Mouse (Mus musculus) hematopoietic stem cell, adult 5-6 weeks (primary cell): ENCODE measurements at regions not wholly inside any gene's neighbourhood (a gene's known extent, or its start where the extent isn't known, plus 50 kb on each side); places are given as distances from the start of the nearest gene placed in this dataset.
"Not testable (repeated sequence)": the region's sequence is repeated elsewhere in the genome, so short reads cannot be mapped to it uniquely, and the experiment has no call there.

Experiments
- ATAC-seq, 2 experiments: fragments of 125-278 bp in 1 of 2; replicated peaks in 1 of 2; 2 replicates each; pipeline ENCODE4 v1.8.0; 2016 to 2017; ENCODE audit warnings: inconsistent platforms in 2 of 2, mild to moderate bottlenecking in 2 of 2, moderate number of reproducible peaks in 2 of 2, low read depth in 1 of 2, moderate TSS enrichment in 1 of 2; ENCODE audit not compliant: low FRiP score in 2 of 2, poor library complexity in 2 of 2, severe bottlenecking in 2 of 2, insufficient read depth in 1 of 2, low TSS enrichment in 1 of 2

DNA sequence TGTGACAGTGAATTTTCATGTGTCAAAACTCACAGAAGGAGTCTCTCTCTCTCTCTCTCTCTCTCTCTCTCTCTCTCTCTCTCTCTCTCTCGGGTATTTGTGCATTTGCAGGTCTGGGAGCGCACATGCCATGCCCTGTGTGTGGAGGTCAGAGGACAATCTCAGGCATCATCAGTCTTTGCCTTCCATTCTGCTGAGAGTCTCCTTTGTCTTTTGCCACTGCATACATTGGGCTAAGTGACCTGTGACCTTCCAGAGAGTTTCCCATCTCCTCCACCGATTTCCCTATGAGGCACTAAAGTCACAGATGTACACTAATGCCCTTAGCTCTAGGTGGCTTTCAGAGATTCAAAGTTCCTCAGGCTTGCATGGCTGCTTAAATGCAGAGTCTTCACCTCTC lies 391.7 kb downstream of the Tcerg1l start:
- no peak for ATAC-seq

DNA sequence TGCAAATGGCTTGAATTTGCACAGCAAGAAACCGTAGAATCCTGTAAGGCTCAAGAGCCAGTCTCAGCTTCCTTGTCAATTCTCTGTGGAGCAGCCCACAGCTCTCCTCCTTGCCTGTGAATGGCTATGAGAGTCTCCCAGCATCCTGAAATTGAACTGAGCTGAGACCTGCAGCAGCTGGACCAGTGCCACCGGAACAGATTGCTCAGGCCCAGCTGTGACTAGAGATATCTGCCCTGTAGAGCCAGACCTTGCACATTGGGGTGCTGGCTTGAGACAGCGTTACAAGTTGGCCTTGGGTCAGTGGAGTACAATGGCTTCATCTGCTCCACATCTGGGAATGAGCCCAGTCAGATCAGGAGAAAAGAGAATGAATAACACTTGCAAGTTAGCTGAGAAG lies 390.6 kb downstream of the Tcerg1l start:
- ATAC-seq = no peak

- ATAC-seq = no peak
Measured at GRCm38 (mm10) chr7:138008601-138009000, 388.9 kb downstream of the Tcerg1l start.

DNA sequence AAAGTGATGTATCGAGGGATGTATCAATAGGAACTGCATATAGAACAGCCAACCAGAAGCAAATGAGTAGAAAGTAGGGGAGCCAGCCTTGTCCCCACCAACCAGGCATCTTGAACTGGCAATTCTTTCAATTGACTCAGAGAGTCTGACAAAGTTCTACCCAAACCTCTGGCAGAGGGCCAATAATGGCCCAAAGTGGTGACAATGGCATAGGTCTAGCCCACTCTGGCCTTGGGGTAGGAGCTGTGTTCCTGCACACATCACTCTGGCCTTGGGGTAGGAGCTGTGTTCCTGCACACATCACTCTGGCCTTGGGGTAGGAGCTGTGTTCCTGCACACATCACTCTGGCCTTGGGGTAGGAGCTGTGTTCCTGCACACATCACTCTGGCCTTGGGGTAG lies 373.5 kb downstream of the Tcerg1l start:
- not testable (repeated sequence) for ATAC-seq

- ATAC-seq = no peak
Measured at GRCm38 (mm10) chr7:138051696-138052095, 345.8 kb downstream of the Tcerg1l start.

DNA sequence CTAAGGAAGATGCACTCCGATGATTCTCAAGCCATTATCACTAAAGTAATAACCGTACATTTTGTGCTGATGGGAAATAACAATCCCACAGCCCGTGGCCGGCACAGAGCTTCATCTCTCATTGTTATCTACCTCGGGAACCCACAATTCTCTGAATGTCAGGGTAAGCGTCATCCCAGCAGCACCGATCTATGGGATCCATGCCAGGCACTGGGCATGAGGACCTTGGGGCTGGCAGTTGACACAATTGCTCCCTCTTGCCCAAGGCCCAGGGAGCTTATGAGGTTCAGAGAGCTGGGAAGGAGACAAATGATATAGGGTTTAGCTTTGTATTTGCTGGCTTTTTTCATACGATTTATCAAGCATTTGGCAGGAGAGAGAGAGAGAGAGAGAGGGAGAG lies 342.8 kb downstream of the Tcerg1l start:
- ATAC-seq = no peak

- no peak for ATAC-seq
Measured at GRCm38 (mm10) chr7:138061116-138061515, 336.4 kb downstream of the Tcerg1l start.

GRCm38 (mm10) chr7:138066921-138067320 lies 330.6 kb downstream of the Tcerg1l start:
- ATAC-seq = no peak

DNA sequence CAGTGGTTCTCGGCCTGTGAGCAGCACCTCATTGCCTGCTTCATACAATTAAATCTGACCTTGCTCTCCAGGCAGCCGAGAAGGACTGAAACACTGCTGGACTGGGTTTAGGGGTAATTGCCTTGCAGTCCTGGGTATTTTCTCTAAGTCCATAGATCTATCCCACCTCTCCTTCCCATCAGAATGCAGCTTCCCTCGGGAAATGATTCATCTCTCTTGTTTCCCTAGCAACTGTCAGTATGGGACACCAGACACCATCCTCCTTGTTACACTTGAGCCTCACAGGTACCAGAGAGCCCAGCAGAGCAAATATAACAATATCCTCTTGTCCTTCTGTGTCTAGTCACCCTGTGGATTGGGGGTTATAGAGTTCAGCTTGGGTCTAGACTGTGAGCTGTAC lies 322.3 kb downstream of the Tcerg1l start:
- no peak for ATAC-seq

DNA sequence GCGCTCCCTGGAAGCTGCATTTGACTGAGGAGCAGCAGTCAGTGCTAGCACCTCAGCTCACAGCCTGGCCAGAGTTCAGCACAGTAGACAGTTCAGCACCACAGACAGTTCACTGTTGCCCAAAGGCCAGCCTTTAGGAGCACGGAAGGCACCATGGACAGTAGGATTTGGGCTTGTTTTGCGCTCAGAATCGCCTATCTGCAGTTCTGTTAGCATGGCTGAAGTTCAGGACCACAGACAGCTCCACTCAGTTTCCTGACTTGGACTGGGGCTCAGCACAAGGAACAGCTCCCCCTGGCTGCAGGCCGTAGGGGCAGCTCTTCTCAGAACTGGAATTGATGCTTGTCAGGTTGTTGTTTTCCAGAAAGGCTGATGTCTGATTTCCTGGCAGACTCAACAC lies 313.6 kb downstream of the Tcerg1l start:
- ATAC-seq = peak; percentile 97 to 98

DNA sequence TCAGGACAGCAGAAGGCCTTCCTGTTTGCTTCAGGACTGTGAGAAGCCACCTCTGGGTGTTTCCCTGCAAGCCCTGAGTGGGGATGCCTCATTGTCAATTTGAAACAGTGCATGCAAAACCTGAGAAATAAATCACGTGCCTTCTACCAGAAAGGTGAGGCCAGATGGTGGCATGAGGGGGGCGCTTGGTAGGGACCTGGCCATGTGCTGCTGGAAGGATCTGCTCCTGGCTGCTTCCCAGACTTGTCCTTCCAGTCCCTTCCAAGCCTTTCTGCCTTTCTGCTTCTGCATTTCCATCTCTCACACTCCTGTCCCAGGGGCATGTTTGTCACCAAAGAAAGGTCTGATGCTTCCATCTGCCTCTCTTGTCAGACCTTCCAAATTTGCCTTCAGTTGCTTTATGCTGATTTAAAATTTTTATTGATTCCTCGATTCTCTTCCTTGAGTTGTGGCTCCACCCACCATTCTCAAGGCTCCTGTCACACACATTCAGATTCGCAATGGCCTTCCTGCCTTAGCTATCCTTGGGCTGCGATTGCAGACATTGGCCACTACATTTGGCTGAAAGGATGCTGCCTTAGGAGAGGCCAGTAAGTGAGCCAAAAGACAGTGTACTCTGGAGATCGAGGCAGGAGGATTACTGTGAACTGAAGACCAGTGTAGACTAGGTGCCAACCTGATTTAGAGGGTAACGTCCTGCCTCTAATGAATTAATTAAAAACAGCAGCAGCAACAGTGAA lies 289.9 kb downstream of the Tcerg1l start:
- ATAC-seq = no peak

DNA sequence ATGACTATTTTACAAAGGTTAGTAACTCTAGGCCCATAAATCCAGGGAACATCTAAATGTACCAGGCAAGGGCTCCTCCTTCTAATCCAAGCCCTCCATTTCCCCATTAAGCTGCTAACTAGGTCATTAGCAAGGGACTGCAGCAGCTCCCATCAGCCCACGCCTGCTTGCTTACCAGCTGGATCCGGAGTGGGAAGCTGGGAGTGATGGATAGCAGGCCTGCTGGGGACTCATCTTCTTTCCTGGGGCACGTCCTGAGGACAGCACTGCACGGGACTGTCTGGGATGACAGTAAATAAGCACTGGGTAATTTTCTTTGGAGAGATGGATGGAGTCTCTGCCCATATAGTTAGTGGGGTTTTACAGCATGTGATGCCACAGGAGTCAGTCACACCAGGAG lies 276.0 kb downstream of the Tcerg1l start:
- ATAC-seq = no peak

DNA sequence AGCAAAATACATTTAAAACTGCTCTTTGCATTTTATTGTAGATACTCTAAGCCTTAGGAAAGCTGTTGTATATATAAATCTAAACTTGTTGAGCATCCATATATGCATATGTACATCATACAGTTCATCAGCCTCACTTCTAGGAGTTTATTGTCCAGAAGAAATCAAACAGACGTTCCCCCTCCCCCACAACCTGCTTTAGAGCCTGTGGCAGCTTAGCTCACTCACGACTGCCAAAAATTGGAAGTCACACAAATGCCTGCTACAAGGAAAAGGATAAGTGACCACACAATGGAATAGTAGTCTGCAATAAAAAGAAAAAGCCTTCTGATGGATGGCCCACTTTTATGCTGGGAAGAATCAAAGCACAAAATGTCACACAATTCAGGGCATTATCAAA lies 267.8 kb downstream of the Tcerg1l start:
- no peak for ATAC-seq

GRCm38 (mm10) chr7:138133427-138133826 lies 264.1 kb downstream of the Tcerg1l start:
- ATAC-seq = no peak

DNA sequence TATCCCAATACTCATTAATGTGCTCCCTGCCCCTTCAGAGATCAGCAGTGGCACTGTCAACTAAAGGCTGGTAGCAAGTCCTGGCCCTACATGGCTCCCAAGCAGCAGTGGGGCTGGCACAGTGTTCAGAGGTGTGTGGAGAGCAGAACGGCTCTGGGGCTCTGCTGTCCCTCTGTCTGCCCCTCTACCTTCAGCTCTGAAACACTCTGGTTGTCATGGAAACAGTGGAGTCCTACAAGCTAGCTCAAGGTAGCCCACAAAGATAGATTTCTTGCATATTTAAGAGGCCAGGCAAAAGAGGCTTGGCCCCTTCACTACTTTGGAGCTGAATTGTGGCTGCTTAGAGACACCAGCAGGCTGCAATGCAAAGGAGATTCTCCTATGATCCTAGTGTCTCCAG lies 259.6 kb downstream of the Tcerg1l start:
- ATAC-seq = no peak

- no peak for ATAC-seq
Measured at GRCm38 (mm10) chr7:138139766-138140165, 257.8 kb downstream of the Tcerg1l start.

DNA sequence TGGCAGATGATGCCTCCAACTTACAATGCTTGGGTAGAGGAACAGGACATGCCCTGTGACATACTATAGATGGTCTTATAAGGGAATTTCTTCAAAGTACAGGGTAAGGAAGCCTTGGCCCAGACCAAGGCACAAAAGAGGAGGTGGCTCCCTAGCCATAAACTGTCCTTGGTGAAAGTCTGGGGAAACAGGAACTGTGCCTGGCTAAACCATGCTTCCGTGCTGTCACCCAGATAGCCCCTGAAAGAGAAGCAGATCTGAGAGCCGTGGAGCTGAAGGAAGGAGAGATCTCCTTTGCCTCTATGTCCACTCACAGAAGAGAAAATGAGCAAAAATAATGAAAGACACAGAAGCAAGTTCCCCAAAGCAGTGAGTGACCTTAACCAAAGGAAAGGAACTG lies 248.0 kb downstream of the Tcerg1l start:
- no peak for ATAC-seq

DNA sequence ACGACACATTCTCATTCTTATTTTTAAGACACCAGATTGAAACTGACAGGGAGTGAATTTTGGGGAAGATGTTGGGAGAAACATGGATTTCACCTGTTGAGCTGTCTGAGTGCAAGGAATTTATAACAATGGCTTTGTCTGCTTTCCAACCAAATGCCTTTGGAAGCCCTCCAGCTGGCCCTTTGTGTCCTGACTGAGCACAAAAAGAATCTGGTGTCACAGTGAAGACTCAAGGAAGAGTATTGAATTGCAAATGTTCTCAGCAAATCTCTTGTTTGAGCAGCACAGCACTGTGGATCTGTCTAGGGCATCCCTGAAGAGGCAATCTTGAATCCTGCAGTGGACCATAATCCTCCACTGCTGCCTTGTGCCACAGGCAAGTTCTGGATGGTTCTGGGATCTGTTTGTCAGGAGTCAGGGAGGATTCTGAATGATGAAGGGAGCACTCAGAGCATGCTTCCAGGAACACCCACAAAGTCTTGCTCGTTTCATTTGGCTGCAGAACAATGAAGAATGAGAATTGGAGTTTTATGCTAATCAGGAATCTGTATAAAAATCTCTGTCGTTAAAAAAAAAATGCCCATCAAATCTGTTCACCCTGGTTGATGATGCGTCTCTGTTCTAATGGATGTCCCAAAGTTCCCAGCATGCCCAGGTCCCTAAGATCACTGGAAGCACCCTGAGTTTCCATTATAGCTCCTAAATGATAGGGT lies 243.9 kb downstream of the Tcerg1l start:
- no peak for ATAC-seq
